Mouse (Mus musculus) G1E (cell line): Measurements from ENCODE around the gene Icmt. TPM values are rescaled to one million over a fixed set of nuclear protein-coding genes. Genes with fewer than 3 reads are reported as not detected.

ENCODE experiments used
- ATAC-seq: 2 replicates; pipeline ENCODE4 v1.8.0; 2016; ENCODE audit warnings: mild to moderate bottlenecking; ENCODE audit not compliant: insufficient number of reproducible peaks, poor library complexity, low FRiP score, severe bottlenecking; ENCODE audit errors: extremely low read depth
- DNase-seq: peaks from one replicate; pipeline ENCODE4 v3.0.0; 2012; ENCODE audit warnings: low spot score
- H3K27me3 ChIP-seq: 2 replicates; pipeline ENCODE4 v1.6.1; 2012; ENCODE audit warnings: mild to moderate bottlenecking, low read length, inconsistent platforms; ENCODE audit not compliant: insufficient read depth
- H3K36me3 ChIP-seq: replicated peaks from 2 replicates; pipeline ENCODE3; 2012; ENCODE audit warnings: mild to moderate bottlenecking, inconsistent platforms
- H3K4me1 ChIP-seq: 2 replicates; pipeline ENCODE4 v1.6.1; 2012; ENCODE audit warnings: low read depth, low read length, inconsistent platforms, mixed read lengths; ENCODE audit not compliant: insufficient read depth
- H3K4me3 ChIP-seq: 2 replicates; pipeline ENCODE4 v1.5.1; 2012; ENCODE audit warnings: low read depth, mild to moderate bottlenecking, inconsistent platforms, low read length, moderate library complexity, mixed read lengths
- H3K9me3 ChIP-seq: replicated peaks from 2 replicates; pipeline ENCODE4 v1.6.1; 2012; ENCODE audit warnings: inconsistent platforms
- CTCF ChIP-seq: IDR thresholded peaks from 2 replicates; pipeline ENCODE4 v1.5.1; 2012; ENCODE audit warnings: low read depth, low read length, inconsistent platforms, mixed read lengths
- GATA1 ChIP-seq: IDR thresholded peaks from 2 replicates; pipeline ENCODE4 v1.6.1; 2012; ENCODE audit warnings: borderline replicate concordance, low read length, inconsistent platforms, mixed read lengths
- GATA2 ChIP-seq: IDR thresholded peaks from 2 replicates; pipeline ENCODE4 v1.6.1; 2012; ENCODE audit warnings: low read depth, low read length, inconsistent platforms, borderline replicate concordance
- POLR2AphosphoS5 ChIP-seq: IDR thresholded peaks from 2 replicates; pipeline ENCODE4 v1.6.1; 2012; ENCODE audit warnings: low read depth, low read length, inconsistent platforms; ENCODE audit not compliant: insufficient replicate concordance
- TAL1 ChIP-seq: conservative IDR thresholded peaks from 2 replicates; pipeline ENCODE4 v1.6.1; 2012; ENCODE audit warnings: low read depth, low read length, inconsistent platforms, mixed read lengths
- polyA plus RNA-seq: library from polyadenylated mRNA; stranded (reverse); fragments of >175 nt; gene quantifications from 2 replicates; pipeline ENCODE4 v1.2.3, GENCODE M21; 2012
- total RNA-seq, 2 experiments: library from RNA; stranded (forward) in 1 of 2; stranded (reverse) in 1 of 2; fragments of 200-1000 nt in 1 of 2; fragments of >200 nt in 1 of 2; fragmentation: Nextera tagmentation in 1 of 2; gene quantifications; 2 replicates each; pipeline ENCODE4 v1.2.3; 2014 to 2017

The Icmt gene
- total and polyA plus RNA-seq, 3 experiments = 19.0 to 21.9 (median 21.5) TPM

- H3K4me1 ChIP-seq = no peaks in the 10 kb centered on the region
- no peaks in the 10 kb centered on the region for H3K36me3 ChIP-seq
- H3K9me3 ChIP-seq = peaks cover 89% of the 10 kb centered on the region
- ATAC-seq (no peak), DNase-seq (no peak)
- TF ChIP-seq TAL1 = no peak
- no peak for TF ChIP-seq GATA2
- TF ChIP-seq POLR2AphosphoS5 = no peak
- TF ChIP-seq GATA1 = no peak
- TF ChIP-seq CTCF = no peak
- no peaks in the 10 kb centered on the region for H3K27me3 ChIP-seq
- H3K4me3 ChIP-seq = no peak overlapping the region
Observed at GRCm38 (mm10) chr4:152345120-152345889, 48.3 kb downstream of the Icmt start.

GRCm38 (mm10) chr4:152349837-152350381, 52.9 kb downstream of the Icmt start:
- ATAC-seq (no peak), DNase-seq (no peak)
- H3K4me1 ChIP-seq = no peaks in the 10 kb centered on the region
- no peaks in the 10 kb centered on the region for H3K36me3 ChIP-seq
- TF ChIP-seq GATA1 = no peak
- no peak for TF ChIP-seq GATA2
- TF ChIP-seq POLR2AphosphoS5 = no peak
- no peak for TF ChIP-seq CTCF
- TF ChIP-seq TAL1 = no peak
- H3K27me3 ChIP-seq = no peaks in the 10 kb centered on the region
- H3K4me3 ChIP-seq = no peak overlapping the region
- H3K9me3 ChIP-seq = peaks cover 92% of the 10 kb centered on the region

- no peak overlapping the region for H3K4me3 ChIP-seq
- no peaks in the 10 kb centered on the region for H3K27me3 ChIP-seq
- H3K36me3 ChIP-seq = no peaks in the 10 kb centered on the region
- no peak for ATAC-seq
- H3K4me1 ChIP-seq = no peaks in the 10 kb centered on the region
- no peak for DNase-seq
- no peak for TF ChIP-seq CTCF
- TF ChIP-seq TAL1 = no peak
- no peak for TF ChIP-seq POLR2AphosphoS5
- TF ChIP-seq GATA2 = no peak
- no peak for TF ChIP-seq GATA1
- H3K9me3 ChIP-seq = peaks cover 92% of the 10 kb centered on the region
Observed at GRCm38 (mm10) chr4:152350722-152351421, 53.8 kb downstream of the Icmt start.

- ATAC-seq (no peak), DNase-seq (no peak)
- Histone ChIP-seq H3K9me3 (peaks cover 93% of the 10 kb centered on the region), H3K27me3 (no peaks in the 10 kb centered on the region), H3K36me3 (no peaks in the 10 kb centered on the region), H3K4me3 (no peak overlapping the region), H3K4me1 (no peaks in the 10 kb centered on the region)
- TF ChIP-seq POLR2AphosphoS5 = no peak
- no peak for TF ChIP-seq GATA1
- TF ChIP-seq GATA2 = no peak
- no peak for TF ChIP-seq TAL1
- no peak for TF ChIP-seq CTCF
Observed at GRCm38 (mm10) chr4:152351422-152352305, 54.6 kb downstream of the Icmt start.

- TF ChIP-seq TAL1 = no peak
- no peak for TF ChIP-seq GATA2
- TF ChIP-seq CTCF = no peak
- no peak for TF ChIP-seq GATA1
- no peak for TF ChIP-seq POLR2AphosphoS5
- H3K9me3 ChIP-seq = peaks cover 93% of the 10 kb centered on the region
- no peaks in the 10 kb centered on the region for H3K36me3 ChIP-seq
- no peaks in the 10 kb centered on the region for H3K27me3 ChIP-seq
- DNase-seq (no peak), ATAC-seq (no peak)
- no peaks in the 10 kb centered on the region for H3K4me1 ChIP-seq
- no peak overlapping the region; the same call in 1 of the 2 replicates for H3K4me3 ChIP-seq
Observed at GRCm38 (mm10) chr4:152353886-152354637, 57.0 kb downstream of the Icmt start.
